Mouse (Mus musculus) layer of hippocampus, adult 11-12 months (tissue): Measurements from ENCODE around the gene Gm39653.
"Not testable (repeated sequence)": the region's sequence is repeated elsewhere in the genome, so short reads cannot be mapped to it uniquely, and the experiment has no call there.

Source experiments
- DNase-seq: peaks from one replicate; pipeline ENCODE4 v3.0.0; 2022; ENCODE audit warnings: low spot score

Gm39653 gene

DNA sequence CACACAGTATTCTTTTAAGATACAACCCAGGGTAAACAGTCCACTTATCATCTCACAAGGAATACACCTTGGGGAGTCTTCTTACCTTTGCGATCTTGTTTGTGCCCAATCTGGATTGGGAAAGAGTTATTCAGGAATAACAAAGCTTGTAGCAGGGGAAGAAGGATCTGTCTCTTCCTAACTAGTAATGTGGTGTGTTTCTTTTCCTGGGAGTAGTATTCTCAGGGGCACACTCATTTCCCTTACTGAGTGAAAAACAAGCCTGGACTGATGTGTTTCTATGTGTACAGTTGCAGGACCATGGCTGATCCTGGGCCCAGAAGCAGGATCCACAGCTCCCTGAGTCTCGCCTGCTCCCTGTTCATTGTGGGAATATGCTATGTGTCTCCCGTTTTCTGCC is at the start of gene Gm39653:
Gene Gm39653 (plus strand): TSS at position 301 of the 400 bp plus-strand sequence.
- no peak for DNase-seq

DNA sequence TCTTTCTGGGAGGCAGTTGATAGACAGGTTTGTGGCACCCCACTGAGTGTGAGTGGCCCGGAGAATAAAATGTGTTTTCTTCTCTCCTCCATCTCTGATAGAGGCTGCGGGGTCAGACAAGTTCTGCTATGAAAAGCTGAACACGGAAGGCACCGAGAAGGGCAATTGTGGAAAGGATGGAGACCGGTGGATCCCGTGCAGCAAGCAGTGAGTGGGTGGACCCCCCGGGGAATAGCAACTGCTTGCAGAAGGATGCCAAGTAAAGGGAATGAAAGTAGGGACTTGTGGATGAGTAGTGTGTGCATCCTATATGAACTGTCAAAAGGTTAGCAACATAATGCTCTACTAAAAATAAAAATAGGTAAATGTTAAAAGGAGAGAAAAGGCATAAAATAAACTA is 49.3 kb upstream of the Gm39653 start:
- DNase-seq, result no peak

DNA sequence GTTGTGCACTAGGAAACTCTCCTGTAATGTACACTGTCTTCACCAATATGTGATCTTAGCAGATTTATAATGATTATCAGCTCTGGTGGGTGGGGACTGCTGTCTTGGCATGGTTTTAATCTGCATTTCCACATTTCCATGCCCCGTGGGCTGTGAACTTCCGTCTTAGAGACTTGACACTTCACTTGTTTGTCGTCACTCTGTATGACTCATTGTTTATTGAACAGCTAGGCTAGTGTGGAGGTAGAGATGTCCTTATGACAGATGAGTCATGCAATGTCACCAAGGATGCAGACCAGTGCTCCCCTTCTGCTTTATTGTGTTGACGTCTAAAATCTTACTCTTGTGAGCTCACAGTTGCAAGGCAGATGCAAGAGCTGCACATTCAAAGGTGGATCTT is 48.7 kb upstream of the Gm39653 start:
- DNase-seq, result no peak

DNA sequence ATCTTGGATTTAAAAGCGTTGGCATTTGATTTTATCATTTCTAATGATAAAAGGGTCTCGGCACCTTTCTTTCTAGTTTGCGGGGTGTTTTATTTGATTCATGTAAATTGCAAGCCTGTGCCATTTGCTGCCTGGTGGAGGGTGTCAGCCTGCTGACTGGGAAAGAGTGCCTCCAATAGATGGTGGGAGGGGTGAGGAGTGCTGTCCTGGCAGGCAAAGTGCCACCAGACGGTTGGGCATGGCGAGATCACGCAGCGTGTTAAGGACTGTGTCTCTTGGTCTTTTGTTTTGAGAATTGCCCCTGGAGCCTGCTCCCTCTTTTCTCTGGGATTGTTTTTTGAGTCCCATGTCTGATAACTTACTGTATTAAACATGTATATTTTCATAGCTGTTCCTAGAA is 43.5 kb upstream of the Gm39653 start:
- DNase-seq, result no peak

DNA sequence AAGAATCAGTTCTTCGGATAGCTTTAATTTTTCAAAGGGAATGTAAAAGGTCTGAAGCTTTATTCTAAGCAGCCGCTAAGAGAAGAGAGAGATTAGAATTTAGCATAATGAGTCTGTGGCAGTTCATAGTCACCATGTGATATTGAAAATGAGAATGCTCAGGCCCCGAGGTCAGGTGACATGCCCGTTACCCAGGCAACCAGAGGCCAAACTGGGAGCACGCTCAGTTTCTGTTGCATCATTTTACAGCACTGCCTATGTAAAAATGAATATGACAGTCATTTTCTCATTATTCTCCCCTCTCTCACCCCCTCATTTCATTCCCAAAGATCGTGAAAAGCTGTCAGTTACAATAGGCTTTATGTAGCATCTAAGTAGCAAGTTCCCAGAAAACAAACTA is 42.3 kb upstream of the Gm39653 start:
- DNase-seq, result no peak

DNA sequence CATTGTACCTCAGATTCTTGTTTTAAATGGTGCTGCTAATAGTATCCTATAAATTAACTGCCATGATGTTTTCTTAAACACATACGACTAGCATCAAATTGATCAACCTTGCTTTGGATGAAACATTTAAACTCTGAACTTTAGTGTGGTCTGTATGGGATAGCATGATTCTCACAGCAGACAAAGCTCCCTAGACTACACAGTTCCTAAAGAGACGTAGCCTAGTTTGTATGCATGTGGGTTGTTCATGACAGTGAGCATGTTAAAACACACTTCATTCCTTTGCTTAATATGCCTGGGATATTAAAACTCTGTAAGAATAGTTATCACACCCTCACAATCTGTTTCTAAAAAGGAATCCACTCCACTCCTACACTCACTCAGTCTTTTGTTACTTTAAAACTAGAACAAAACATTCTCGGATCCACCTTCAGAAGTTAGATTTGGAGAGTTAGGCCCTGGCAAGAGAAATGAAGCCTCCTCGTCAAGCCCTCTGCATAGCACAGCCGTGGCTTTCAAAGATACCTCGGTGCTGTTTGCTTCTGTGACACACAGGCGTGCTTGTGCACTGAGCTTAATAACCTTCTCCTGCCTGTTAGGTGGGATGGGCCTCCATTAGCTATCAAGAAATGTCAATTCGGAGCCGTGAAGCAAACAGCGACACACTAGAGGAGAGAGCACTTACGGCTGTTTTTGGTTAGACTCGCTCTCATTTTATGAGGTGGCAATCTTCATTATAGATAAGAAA is 41.7 kb upstream of the Gm39653 start:
- no peak for DNase-seq

DNA sequence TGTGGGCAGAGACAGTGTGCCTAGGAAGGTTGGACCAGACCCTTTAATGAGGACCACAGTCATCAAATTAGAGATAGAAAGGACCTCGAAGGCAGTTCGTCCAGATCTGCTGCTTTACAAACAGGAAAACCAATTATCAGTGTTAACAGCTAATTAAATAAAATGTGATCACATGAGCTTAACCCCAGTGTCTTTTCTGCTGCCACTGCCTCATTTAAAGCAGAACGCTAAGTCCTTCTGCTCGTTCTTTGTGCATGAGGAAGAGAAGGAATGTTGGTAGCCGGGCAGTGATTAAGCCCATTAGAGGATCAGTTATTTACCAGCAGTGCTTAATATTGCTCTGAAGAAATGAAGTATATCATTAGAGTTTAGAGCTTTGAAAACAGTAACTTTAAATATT is 39.0 kb upstream of the Gm39653 start:
- DNase-seq, result no peak

DNA sequence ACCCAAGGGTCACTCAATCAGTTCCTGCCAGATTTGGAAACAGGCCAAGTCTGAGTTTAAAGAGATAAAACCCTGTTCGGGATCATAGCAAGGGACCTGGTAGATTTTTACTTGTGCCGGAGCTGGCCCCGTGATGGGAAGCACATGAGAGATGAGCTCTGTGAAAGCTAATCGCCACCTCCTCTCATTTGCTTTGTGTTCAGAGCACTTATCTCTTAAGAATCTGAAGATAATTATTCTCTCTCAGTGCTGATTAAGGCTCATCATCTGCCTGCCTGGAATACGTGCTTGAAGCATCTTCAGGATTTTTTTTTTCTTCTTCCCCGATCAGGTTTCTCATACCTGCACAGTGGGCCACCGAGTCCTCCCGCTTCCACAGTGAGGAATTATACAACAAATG is 36.6 kb upstream of the Gm39653 start:
- DNase-seq, result no peak

DNA sequence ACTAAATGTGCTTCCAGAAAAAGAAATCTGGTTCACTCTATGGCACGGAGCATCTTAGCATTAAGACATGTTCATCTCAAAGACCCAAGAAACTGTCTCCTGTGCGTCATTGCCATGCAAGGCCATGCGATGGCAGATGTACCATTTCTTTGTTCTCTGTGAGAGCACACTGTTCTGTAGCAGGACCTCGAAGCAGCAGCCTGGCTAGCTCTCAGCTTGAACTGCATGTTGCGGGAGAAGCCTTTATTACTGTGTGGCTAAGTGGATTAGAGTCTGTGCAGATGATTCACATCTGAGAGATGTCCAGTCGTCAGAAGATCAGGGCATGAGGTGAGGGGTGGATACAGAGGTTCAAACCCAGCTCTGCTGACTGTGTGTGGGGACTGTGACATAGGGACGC is 28.9 kb upstream of the Gm39653 start:
- DNase-seq, result no peak

DNA sequence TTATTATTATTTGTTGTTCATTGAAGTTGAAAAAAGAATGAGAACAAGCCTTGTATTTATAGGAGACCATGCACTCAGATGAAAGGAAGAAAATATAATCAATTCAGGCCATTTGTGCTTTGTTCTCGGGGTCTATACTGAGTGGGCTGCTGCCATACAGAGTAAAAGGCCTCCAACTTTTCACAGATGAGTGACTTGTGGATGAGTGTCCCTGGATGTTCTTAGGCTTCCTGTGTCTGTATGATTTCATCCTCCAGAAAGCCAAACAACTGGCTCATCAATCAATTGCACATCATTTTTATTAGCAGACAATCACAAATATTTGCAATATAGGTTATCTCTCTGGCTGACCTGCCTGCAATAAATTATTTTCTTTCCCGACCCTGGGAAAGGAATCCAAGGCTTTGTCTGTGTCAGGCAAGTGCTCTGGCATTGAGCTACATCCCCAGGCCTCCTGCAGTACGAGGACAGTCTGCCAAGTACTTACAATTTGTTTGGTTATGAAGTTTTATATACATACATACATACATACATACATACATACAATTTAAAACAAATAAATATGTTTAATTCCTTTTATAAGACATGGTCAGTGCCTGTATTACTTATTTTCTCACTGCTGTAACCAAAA is 11.8 kb upstream of the Gm39653 start:
- no peak for DNase-seq

DNA sequence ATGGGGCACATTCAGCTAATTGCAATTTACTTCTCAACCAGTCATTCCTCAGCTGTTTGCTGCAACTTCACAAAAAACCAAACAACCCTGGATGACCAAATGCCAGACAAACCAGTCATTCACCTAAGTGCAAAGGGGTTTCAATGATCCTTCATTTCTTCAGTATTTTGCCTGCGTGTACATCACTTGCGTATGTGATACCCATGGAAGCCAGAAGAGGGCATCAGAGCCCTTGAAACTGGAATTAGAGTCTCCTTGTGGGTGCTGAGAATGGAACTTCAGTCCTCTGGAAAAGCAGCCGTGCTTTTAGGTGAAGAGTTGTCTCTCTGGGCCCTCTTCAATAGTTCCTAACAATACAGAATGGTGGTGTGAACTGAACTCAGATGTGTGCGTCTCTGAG is 6.2 kb upstream of the Gm39653 start:
- no peak for DNase-seq

DNA sequence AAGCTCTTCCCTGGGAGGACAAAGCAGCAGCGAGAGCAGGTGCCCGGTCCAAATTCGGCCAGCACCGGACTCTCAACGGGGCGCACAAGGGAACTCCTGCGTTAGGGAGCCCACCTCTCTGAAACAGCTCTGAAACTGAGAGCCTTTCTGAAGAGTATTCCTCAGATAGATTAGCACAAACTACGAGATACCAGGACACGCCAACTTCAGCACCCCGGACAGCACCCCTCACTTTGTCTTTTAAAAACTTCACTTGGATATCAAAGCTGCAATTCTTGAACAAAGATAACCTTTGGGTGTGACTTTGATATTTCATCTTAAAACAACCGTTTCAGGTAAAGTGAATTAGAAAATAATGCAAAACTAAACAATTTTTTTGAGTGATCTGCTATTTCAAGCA is 1.2 kb upstream of the Gm39653 start:
- DNase-seq, result no peak

DNA sequence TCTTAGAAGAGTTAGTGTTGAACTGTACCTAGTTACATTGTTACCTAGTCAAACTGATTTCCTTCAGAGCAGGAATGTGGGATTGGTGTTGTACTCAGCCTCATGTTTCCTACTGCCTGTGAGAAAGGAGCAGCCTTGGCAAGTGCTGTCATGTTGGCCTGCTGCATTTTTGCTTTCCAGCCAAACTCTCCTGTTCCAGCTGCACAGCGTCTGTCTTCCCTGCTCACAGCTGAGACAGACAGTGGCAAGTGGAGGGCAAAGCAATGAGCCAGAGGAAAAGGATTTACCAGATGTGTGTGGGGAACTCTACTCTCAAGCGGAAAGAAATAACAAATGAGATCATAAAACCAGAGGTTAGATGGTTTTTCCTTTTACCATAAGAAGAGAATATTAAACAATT is 12.4 kb downstream of the Gm39653 start:
- DNase-seq, result no peak

DNA sequence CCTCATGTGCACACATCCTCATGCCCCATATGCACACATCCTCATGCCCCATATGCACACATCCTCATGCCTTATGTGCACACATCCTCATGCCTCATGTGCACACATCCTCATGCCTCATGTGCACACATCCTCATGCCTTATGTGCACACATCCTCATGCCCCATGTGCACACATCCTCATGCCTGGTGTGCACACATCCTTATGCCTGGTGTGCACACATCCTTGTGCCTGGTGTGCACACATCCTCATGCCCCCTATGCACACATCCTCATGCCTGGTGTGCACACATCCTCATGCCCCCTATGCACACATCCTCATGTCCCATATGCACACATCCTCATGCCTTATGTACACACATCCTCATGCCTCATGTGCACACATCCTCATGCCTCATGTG is 14.6 kb downstream of the Gm39653 start:
- DNase-seq, result not testable (repeated sequence)

DNA sequence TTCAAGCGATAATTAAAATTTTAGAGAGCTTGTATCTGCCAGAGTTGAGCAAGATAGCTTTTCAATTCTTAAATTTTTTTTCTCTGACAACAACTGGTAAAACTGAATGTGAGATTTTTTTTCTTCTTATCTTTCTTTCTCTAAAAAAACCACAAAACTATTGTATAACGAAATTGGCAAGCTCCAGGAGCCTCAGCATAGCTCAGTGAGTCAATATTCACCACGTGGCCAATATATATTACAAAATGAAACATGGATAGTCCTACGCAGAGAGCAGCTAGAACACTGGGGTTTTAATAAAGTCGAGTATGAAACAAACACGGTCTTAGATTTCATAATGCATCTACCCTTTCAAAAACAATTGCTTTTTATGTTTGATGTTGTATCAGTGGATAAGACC is 24.2 kb downstream of the Gm39653 start:
- DNase-seq, result no peak

DNA sequence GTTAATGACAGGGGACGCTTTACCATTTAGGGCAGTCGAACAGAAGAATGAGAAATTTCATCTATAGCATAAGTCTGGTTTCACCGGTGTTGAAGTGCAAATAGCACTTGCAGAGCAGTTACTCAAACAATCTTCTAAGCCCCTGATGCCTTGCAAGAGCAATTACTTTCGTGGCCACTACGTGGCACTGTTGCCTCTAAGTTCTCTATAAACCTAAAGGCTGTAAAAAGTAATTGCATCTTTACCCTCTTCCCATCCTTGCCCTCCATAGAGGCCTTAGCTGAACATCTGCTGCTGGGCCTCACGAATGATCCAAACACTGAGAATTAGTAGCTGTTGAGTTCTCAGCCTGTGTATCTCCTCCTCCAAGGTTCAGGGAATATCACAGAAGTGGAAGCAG is 42.2 kb downstream of the Gm39653 start:
- DNase-seq, result peak; percentile 58

DNA sequence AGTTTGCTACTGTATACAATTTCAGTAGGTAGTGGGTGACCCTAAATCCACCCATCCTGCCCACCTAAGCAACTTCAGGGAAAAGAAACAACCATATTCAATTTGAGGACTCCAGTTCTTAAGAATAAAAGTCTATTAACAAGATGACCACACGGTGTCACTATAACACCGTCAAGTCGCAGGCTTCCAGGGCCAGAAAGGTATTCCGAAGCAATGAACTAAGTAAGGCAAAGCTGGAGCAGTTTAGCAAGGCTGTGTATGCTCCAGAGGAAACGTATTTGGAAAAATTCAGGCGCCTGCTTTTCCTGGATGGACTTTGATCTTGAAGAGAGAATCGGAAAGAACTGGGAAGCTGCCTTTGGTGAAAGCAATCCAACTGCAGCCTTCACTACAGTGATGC is 43.8 kb downstream of the Gm39653 start:
- DNase-seq, result peak; percentile 35

DNA sequence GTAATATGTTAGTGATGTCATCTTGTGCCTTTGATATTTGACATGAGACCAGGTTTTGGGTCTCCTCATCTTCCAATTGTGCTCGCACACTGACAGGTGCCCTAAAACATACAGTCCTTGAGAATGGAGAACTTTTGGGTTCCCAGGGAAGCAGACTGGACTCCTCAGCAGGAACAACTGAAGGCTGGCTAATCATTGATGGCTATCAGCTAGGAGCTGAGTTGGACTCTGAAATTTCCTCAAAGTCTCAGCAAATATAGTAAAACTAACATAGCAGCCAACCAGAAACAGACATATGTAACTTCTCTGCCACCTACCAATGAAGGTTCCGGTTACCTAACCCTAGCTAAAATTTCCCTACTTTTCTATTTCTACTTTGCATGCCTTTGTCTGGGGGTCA is 50.3 kb downstream of the Gm39653 start:
- DNase-seq, result no peak

DNA sequence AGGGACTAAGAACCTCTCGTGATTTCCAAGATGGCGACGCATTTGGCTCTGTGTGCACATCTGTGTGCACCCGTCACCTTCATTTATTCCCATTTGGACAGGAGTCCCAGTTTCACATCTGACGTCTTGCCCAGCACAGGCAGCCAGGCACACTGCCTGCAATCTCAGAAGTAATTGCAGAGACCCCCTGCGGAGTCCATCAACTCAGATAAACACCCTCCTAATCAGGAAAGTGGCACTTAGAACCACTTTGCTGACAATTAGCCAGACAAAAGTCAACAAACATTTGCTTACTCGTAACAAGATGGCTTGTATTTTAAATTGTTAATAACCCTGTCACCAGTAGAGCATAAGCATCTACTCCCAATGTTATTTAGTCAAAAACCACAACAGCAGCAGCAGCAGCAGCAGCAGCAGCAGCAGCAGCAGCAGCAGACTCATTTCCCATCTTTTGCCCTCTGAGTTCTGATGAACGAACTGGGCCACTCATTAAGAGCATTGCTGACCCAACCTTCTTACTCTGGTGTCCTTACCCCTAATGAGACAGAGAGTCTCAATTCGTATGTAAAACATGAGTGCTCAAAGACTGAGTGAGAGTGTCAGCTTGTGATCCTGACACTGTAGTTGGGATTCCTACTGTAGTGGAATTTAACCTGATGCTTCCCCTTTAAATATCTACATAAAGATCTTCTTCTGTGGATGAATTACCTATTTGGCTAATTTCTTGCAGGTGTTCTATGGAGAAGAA is 51.6 kb downstream of the Gm39653 start:
- DNase-seq, result no peak

DNA sequence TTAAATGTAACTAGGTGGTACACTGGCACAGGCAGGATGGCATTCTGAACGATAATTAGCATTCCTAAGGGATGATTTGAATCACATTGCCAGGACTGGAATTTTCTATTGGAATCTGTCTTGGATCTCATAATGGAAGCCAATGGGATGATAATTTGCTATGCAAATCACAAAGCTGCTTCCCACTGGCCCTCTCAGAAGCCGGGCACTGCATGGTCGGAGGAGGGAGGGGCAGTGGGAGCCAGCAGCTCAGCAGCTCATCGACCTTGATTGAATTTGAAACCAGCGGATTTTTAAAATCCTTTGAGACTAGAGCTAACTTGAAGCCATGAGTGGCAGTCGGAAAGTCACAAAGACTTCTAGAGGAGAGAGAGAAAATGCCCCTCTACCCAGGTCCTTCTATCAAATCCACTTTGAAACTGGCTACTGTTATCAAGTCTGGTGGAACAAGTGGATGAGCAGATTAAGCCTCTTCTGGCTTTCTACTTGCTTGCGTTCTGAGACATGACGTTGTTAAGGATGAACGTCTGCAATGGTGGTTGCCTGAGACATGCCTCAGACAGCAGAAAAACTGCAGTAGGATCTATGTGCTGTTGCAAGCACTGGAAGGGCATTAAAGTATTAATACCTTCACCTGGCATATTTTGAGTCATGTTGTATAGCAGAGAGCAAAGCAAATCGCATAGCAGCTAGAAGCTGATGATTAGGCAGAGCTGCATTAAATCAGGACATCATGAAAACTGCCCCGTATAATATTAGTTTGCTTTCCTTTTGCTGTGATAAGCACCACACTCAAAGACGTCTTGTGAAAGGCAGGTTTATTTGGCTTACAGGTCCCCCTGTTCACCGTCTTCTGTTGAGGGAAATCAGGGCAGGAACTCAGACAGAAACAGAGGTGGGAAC is 52.4 kb downstream of the Gm39653 start:
- no peak for DNase-seq

DNA sequence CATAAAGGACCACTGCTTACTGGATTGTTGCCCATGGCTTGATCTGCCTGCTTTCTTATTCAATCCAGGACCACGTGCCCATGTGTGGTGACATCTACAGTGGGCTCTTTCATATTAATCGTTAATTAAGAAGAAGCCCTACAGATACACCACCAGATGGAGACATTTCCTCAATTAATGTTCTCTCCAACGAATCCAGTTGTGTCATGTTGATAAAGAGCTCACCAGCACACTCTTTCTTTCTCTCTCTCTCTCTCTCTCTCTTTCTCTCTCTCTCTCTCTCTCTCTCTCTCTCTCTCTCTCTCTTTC is 53.0 kb downstream of the Gm39653 start:
- peak; percentile 35 for DNase-seq
